Mouse (Mus musculus) liver, embryonic 12.5 days (tissue): ENCODE results near the gene Ankrd33b. TPM values are rescaled to one million over a fixed set of nuclear protein-coding genes. Genes with fewer than 3 reads are reported as not detected.

Source experiments
- ATAC-seq: fragments of 200-750 bp; cut with Nextera tagmentation; 2 replicates; pipeline ENCODE4 v1.8.0; 2017; ENCODE audit warnings: moderate number of reproducible peaks, mild to moderate bottlenecking, moderate library complexity
- H3K27ac ChIP-seq: fragments of 300-500 bp; sonication (generic); 2 replicates; pipeline ENCODE4 v1.5.1; 2016; ENCODE audit warnings: mild to moderate bottlenecking
- H3K27me3 ChIP-seq: fragments of 300-500 bp; sonication (generic); replicated peaks from 2 replicates; pipeline ENCODE4 v1.6.1; 2016; ENCODE audit warnings: mild to moderate bottlenecking, moderate library complexity
- H3K36me3 ChIP-seq: fragments of 300-500 bp; sonication (generic); 2 replicates; pipeline ENCODE4 v1.6.1; 2016; ENCODE audit warnings: mild to moderate bottlenecking, moderate library complexity
- H3K4me1 ChIP-seq: fragments of 300-500 bp; sonication (generic); 2 replicates; pipeline ENCODE4 v1.6.1; 2016
- H3K4me2 ChIP-seq: fragments of 300-500 bp; sonication (generic); 2 replicates; pipeline ENCODE4 v1.6.1; 2016; ENCODE audit warnings: mild to moderate bottlenecking, moderate library complexity
- H3K4me3 ChIP-seq: fragments of 300-500 bp; sonication (generic); 2 replicates; pipeline ENCODE4 v1.5.1; 2016; ENCODE audit warnings: mild to moderate bottlenecking, moderate library complexity
- H3K9ac ChIP-seq: fragments of 300-500 bp; sonication (generic); 2 replicates; pipeline ENCODE4 v1.6.1; 2016; ENCODE audit warnings: mild to moderate bottlenecking, moderate library complexity
- H3K9me3 ChIP-seq: fragments of 300-500 bp; sonication (generic); replicated peaks from 2 replicates; pipeline ENCODE4 v1.6.1; 2016; ENCODE audit warnings: mild to moderate bottlenecking, moderate library complexity
- WGBS: fragments of 180-500 bp; shearing (Covaris S2); methylation state at CpG from one replicate; pipeline ENCODE4 v1.1.7; 2016; ENCODE audit not compliant: insufficient replicate concordance; 5-methylcytosine and 5-hydroxymethylcytosine counted together
- polyA plus RNA-seq: library from polyadenylated mRNA; unstranded; fragments of >200 nt; fragmentation: Nextera tagmentation; extraction: Ambion mirVana; gene quantifications from 2 replicates; pipeline ENCODE4 v1.2.1, GENCODE M21; 2016

The Ankrd33b gene
- polyA plus RNA-seq, 1 experiment from 2014 or later = 0.50 TPM

DNA sequence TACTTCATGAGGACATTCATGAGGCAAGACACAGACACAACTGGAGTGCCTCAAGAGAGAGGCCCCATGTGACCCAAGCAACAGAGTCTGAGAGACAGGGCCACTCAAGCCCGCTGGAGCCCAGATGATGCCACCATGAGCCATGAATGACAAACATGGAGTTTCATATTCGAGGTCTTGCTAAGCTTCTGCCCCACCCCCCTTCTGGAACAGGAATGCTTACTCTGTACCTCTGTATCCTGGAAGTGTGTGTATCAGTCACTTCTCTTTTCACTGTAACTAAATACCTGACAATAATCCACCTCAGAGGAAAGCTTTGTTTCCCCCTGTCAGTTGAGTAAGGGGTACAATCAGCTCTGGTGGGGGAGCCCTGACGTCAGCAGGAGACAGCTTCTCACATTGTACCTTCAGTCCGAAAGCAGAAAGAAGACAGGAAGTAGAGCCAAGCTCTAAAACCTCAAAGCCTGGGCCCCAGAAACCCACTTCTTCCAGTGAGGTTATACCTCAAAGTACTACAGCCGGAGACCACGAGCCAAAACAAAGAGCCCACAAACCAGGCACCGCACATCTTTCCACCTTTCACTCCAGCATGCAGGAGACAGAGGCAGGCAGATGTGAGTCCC, 34.9 kb downstream of the Ankrd33b start:
- 0 out of 2 replicates have a peak, but pooled peaks cover 9% of the 10 kb centered on the region for H3K4me1 ChIP-seq
- no peaks in the 10 kb centered on the region for H3K9me3 ChIP-seq
- no peak overlapping the region for H3K4me2 ChIP-seq
- no peak for ATAC-seq
- WGBS = 45% methylated on average over 7 of the region's 7 CpGs
- no peak overlapping the region for H3K4me3 ChIP-seq
- H3K27me3 ChIP-seq = no peaks in the 10 kb centered on the region
- no peak overlapping the region for H3K9ac ChIP-seq
- no peaks in the 10 kb centered on the region for H3K36me3 ChIP-seq
- H3K27ac ChIP-seq = no peak overlapping the region

DNA sequence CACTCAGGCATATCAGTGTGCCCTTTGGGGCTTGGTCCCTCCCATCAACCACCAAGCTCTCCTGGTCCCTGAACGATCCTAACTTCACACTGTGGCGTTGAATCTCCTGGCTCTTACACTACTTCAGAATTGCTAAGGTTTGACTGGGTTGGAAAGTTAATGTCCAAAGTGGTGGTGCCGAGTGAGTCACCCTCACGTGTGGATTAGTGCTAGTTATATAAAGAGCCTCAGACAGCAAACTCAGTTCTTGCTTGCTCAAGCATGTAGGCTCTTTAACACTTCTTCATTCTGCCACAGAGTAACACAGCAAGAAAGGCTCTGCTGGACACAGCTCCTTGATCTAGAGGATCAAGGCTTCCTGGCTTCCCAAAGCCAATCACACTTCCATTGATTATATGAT, 35.8 kb downstream of the Ankrd33b start:
- Histone ChIP-seq H3K27ac (no peak overlapping the region), H3K27me3 (no peaks in the 10 kb centered on the region), H3K4me1 (0 out of 2 replicates have a peak, but pooled peaks cover 9% of the 10 kb centered on the region), H3K4me3 (no peak overlapping the region), H3K36me3 (no peaks in the 10 kb centered on the region), H3K9ac (no peak overlapping the region), H3K4me2 (no peak overlapping the region), H3K9me3 (no peaks in the 10 kb centered on the region)
- WGBS = 64% methylated on average over 4 of the region's 4 CpGs
- no peak for ATAC-seq

DNA sequence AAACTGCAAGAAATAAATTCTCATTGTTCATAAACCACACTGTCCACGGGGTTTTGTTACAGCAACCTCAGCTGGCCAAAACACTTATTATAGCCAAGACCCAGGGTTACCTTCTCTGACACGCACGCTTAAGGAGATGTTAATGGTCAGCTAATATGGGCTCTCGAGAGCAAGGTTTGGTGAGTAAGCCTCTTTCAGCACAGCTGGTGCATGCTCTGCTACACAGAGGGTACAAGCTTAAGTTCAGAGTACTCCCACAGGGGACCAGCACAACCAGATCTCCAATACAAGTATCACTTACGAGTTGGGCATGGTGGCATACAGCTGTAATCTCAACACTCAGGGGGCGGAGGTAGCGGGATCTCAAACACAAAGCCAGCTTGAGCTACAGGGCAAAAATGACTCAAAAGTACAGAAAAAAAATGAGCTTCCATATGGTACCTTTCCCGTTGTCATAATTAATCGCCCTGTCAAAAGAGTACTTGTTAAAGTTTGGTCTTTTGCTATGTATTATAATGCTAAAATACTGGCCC, 39.4 kb downstream of the Ankrd33b start:
- H3K27me3 ChIP-seq = no peaks in the 10 kb centered on the region
- no peaks in the 10 kb centered on the region for H3K36me3 ChIP-seq
- H3K9ac ChIP-seq = no peak overlapping the region
- H3K4me3 ChIP-seq = no peak overlapping the region
- no peaks in the 10 kb centered on the region for H3K9me3 ChIP-seq
- H3K4me1 ChIP-seq = 0 out of 2 replicates have a peak, but pooled peaks cover 9% of the 10 kb centered on the region
- no peak overlapping the region for H3K27ac ChIP-seq
- no peak for ATAC-seq
- WGBS = 76% methylated on average over 9 of the region's 9 CpGs
- H3K4me2 ChIP-seq = no peak overlapping the region

DNA sequence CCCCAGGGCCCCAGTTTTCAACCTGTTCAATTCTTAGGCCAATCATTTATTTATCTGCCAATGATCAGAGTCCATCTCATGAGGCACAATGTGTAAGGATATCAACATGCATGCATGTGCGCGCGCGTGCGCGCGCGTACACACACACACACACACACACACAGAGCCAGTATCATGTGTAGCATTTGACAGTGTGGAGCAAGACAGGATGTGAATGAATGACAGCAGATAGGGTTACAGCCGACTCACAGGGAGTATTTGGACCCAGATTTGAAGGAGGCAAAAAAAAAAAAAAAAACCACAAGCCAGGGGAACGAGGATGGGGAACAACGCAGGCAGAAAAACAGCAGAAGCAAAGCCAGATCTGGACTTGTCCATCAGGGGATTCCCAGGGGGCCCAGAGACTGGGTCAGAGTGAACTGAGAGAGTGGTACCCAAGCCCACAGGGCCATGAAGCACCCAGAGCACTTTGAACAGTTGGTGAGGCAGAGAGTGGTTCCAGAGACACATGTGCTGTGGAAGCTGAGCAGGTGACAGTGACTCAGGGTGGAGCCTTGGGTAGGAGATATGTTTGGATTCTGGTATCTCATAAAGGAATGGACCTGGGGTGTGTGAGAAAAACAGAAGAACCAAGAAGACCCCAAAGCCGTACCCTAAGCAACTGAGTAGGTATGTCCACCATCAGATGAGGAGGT, 41.7 kb downstream of the Ankrd33b start:
- no peak overlapping the region for H3K4me2 ChIP-seq
- no peaks in the 10 kb centered on the region for H3K36me3 ChIP-seq
- no peaks in the 10 kb centered on the region for H3K9me3 ChIP-seq
- no peak overlapping the region for H3K9ac ChIP-seq
- no peak overlapping the region for H3K27ac ChIP-seq
- H3K27me3 ChIP-seq = no peaks in the 10 kb centered on the region
- H3K4me1 ChIP-seq = 0 out of 2 replicates have a peak, but pooled peaks cover 6% of the 10 kb centered on the region
- H3K4me3 ChIP-seq = no peak overlapping the region
- 69% methylated on average over 12 of the region's 12 CpGs for WGBS
- no peak for ATAC-seq

DNA sequence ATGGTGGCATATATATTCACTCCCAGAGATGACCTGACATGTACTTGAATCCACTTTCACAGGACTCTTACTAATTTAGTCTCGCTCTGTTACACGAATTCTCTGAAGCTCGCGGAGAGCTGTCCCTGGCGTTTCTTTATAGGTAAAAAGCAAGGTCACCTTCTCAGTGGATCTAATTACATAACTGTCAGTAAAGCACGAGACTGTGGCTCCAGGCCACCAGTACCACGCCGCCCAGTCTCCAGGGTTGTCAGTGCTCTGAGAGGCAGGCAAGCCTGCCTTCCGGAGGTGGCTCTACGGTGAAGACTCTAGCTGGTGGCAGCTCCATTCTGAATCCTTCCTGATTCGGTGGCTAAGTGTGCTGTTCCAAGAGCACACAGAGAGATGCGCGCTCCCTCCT, 43.0 kb downstream of the Ankrd33b start:
- Histone ChIP-seq H3K9ac (no peak overlapping the region), H3K9me3 (no peaks in the 10 kb centered on the region), H3K4me3 (no peak overlapping the region), H3K27ac (no peak overlapping the region), H3K4me1 (no peaks in the 10 kb centered on the region), H3K27me3 (no peaks in the 10 kb centered on the region), H3K36me3 (no peaks in the 10 kb centered on the region), H3K4me2 (no peak overlapping the region)
- 76% methylated on average over 13 of the region's 13 CpGs for WGBS
- ATAC-seq = no peak

DNA sequence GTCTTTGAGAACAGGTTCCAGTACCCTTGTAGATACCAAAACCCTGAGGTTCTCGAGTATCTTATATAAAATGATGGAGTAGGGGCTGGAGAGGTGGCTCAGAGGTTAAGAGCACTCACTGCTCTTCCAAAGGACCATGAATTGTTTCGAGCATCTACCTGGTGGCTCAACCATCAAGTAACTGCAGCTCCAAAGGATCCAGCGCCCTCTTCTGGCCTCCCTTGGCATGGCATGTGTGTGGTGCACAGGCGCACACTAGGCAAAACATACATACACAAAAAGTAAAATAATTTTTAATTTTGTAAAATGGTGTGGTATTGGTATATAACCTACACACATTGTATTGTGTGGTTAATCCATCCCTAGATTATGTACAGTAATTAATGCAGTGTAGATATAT, 43.8 kb downstream of the Ankrd33b start:
- no peak overlapping the region for H3K4me3 ChIP-seq
- no peak overlapping the region for H3K4me2 ChIP-seq
- no peak for ATAC-seq
- H3K36me3 ChIP-seq = no peaks in the 10 kb centered on the region
- H3K27me3 ChIP-seq = no peaks in the 10 kb centered on the region
- no peak overlapping the region for H3K27ac ChIP-seq
- WGBS = 60% methylated on average over 4 of the region's 4 CpGs
- H3K4me1 ChIP-seq = no peaks in the 10 kb centered on the region
- no peak overlapping the region for H3K9ac ChIP-seq
- no peaks in the 10 kb centered on the region for H3K9me3 ChIP-seq

DNA sequence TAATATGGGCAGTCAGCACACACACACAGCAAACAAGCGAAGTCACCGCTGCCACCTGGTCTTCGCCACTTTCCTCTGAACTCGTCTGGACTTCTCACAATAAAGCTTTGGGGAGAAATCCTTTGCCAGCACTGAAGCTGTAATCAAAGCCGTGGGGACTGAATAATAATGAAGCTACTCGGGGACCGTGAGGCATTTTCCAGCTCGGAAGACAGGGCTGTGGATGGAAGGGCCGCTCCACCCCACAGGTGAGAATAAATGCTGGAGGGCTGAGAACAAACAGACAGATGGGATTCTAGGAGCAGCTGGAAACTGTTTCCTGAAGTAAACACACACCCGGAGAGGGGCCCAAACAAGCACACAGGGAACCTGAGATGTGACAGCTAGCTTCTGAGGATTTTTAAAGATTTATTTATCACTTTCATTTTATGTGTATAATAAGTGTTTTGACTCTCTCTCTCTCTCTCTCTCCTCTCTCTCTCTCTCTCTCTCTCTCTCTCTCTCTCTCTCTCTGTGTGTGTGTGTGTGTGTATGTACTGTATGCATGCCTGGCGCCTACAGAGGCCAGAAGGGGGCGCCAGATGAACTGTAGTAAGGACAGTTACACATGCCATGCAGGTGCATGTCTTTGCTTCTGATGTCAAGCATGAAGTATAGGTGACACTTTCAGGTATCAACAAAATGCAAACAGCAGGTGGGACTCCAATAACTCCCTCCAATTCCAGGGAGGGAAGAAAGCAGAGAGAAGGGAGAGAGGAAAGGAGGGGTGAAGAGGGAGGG, 46.7 kb downstream of the Ankrd33b start:
- Histone ChIP-seq H3K4me1 (no peaks in the 10 kb centered on the region), H3K9ac (no peak overlapping the region), H3K27ac (no peak overlapping the region), H3K9me3 (0 out of 2 replicates have a peak, but pooled peaks cover 4% of the 10 kb centered on the region), H3K4me3 (no peak overlapping the region), H3K27me3 (no peaks in the 10 kb centered on the region), H3K4me2 (no peak overlapping the region), H3K36me3 (no peaks in the 10 kb centered on the region)
- ATAC-seq = no peak
- 63% methylated on average over 12 of the region's 12 CpGs for WGBS

DNA sequence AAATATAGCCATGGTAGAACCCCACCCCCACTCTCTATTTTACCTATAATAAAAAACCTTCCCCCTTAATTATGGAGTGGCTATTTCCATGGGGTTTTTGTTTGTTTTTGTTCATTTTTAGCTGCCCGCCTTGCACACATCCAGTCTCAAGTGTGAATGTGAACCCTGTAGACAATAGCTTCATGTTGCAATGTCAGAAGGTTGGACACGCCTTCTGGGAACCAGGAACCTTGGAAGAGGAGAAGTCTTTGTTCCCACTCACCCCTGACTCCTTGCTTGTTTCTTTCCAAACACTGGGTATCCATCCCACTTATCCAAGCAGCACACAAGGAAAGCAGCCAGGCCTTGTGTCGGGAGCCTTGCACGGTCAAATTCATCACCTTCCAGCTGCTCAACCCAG, 48.5 kb downstream of the Ankrd33b start:
- no peak for ATAC-seq
- H3K27ac ChIP-seq = no peak overlapping the region
- no peaks in the 10 kb centered on the region for H3K27me3 ChIP-seq
- H3K4me2 ChIP-seq = no peak overlapping the region
- no peaks in the 10 kb centered on the region for H3K4me1 ChIP-seq
- WGBS = 66% methylated on average over 4 of the region's 4 CpGs
- H3K4me3 ChIP-seq = no peak overlapping the region
- H3K9ac ChIP-seq = no peak overlapping the region
- 0 out of 2 replicates have a peak, but pooled peaks cover 4% of the 10 kb centered on the region for H3K9me3 ChIP-seq
- no peaks in the 10 kb centered on the region for H3K36me3 ChIP-seq

DNA sequence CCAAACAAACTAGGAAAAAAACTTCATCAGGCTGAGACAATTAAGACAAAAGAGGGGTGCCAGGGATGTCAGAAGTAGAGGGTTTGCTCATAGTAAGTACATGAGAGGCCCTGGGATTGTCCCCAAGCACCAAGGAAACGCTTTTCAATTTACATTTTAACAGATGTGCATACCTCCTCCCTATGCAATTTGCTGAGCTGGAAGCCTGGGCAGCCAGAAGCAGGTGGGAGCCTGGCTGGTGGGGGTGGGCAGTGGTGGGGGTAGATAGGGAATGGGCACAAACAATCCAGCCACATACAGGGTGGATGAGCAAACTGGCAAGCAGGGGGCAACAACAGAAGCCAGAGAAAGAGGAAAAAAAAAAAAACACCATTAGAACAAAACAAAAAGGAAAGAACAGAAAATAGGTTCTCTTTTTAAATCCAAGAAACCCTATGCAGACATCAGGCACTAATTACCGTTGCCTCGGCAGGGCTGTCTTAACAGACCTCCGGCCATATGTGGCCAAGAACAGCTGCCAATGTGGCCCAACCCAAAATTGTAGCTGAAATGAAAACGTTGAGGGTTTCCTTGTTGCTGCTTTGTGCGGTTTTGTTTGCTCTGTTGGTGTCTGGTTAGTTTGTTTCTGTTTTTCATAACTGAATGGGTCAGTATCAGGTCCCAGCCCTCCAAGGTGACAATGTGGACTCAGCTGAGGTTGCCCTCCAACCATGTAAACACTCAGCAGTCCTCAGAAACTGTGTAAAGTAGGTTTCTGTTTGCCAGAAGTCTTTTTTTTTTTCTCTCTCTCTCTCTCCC, 49.2 kb downstream of the Ankrd33b start:
- Histone ChIP-seq H3K4me1 (no peaks in the 10 kb centered on the region), H3K4me2 (no peak overlapping the region), H3K4me3 (no peak overlapping the region), H3K27ac (no peak overlapping the region), H3K9ac (no peak overlapping the region), H3K36me3 (no peaks in the 10 kb centered on the region), H3K27me3 (no peaks in the 10 kb centered on the region), H3K9me3 (0 out of 2 replicates have a peak, but pooled peaks cover 4% of the 10 kb centered on the region)
- 59% methylated on average over 6 of the region's 6 CpGs for WGBS
- no peak for ATAC-seq

DNA sequence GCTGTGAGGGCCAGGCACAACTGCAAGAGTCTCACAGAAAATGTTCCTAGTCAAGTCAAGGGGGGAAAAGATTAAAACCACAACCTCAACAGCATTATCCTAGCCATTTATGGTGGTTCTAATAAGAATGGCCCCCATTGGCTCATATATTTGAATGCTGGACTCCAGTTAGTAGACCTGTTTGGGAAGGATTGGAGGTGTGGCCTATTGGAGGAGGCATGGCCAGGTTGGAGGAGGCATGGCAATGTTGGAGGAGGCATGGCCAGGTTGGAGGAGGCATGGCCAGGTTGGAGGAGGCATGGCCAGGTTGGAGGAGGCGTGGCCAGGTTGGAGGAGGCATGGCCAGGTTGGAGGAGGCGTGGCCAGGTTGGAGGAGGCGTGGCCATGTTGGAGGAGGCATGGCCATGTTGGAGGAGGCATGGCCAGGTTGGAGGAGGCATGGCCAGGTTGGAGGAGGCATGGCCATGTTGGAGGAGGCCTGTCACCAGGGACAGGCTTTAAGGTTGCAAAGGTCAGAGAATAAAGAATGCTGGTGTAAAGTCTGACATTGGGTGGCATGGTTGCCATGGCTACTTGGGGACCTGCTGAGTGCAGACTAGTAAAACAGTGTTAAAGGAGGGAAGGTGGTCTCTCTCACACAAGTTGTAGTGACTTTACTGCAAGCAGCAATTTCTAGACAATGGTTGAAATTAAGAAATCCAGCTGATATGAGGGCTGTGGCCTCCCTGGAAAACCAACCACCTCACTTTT, 50.3 kb downstream of the Ankrd33b start:
- WGBS = 59% methylated on average over 3 of the region's 3 CpGs
- no peak for ATAC-seq
- Histone ChIP-seq H3K9ac (no peak overlapping the region), H3K4me2 (no peak overlapping the region), H3K4me3 (no peak overlapping the region), H3K4me1 (no peaks in the 10 kb centered on the region), H3K27ac (no peak overlapping the region), H3K9me3 (0 out of 2 replicates have a peak, but pooled peaks cover 4% of the 10 kb centered on the region), H3K27me3 (no peaks in the 10 kb centered on the region), H3K36me3 (no peaks in the 10 kb centered on the region)
